Mouse (Mus musculus) brain, embryonic 14.5 days (tissue): ENCODE results near the gene 1700017D01Rik. TPM values are rescaled to one million over a fixed set of nuclear protein-coding genes. Genes with fewer than 3 reads are reported as not detected.
"Not testable (repeated sequence)": the region's sequence is repeated elsewhere in the genome, so short reads cannot be mapped to it uniquely, and the experiment has no call there.

Experiments
- DNase-seq: peaks from one replicate; pipeline ENCODE4 v3.0.0-alpha.2; 2011; ENCODE audit warnings: low read depth
- CTCF ChIP-seq: fragments of 200-500 bp; IDR thresholded peaks from 2 replicates; pipeline ENCODE4 v1.5.1; 2012; ENCODE audit warnings: inconsistent platforms, mild to moderate bottlenecking, moderate library complexity, borderline replicate concordance; ENCODE audit not compliant: insufficient read depth, insufficient read length; ENCODE audit errors: extremely low read depth
- POLR2A ChIP-seq: fragments of 200-500 bp; IDR thresholded peaks from 2 replicates; pipeline ENCODE4 v1.6.1; 2012; ENCODE audit warnings: mild to moderate bottlenecking, inconsistent platforms, borderline replicate concordance; ENCODE audit not compliant: poor library complexity, insufficient read depth, insufficient read length, severe bottlenecking; ENCODE audit errors: extremely low read depth
- polyA plus RNA-seq: library from polyadenylated mRNA; depleted of rRNA; stranded (reverse); fragments of >200 nt; gene quantifications from 2 replicates; pipeline ENCODE4 v1.2.3, GENCODE M21; 2012; rRNA removed

The 1700017D01Rik gene
- not detected in 2 replicates for polyA plus RNA-seq

GRCm38 (mm10) chr19:11130776-11131175 is at the start of gene 1700017D01Rik:
1700017D01Rik (minus strand) TSS chr19:11130876.
- not testable (repeated sequence) for DNase-seq

GRCm38 (mm10) chr19:11177464-11177863 is 46.8 kb upstream of the 1700017D01Rik start:
- TF ChIP-seq CTCF (no peak), POLR2A (no peak)
- peak; percentile 27 for DNase-seq

- no peak for DNase-seq
- TF ChIP-seq POLR2A (no peak), CTCF (peak; percentile 21; the same call in 1 of the 2 replicates)
These were observed 34.5 kb upstream of the 1700017D01Rik start, which contains the start of gene 1700025F22Rik for GRCm38 (mm10) chr19:11165172-11165571. 1700025F22Rik (minus strand) TSS chr19:11165320.

GRCm38 (mm10) chr19:11157890-11158289 is 27.2 kb upstream of the 1700017D01Rik start:
- DNase-seq = not testable (repeated sequence)

DNA sequence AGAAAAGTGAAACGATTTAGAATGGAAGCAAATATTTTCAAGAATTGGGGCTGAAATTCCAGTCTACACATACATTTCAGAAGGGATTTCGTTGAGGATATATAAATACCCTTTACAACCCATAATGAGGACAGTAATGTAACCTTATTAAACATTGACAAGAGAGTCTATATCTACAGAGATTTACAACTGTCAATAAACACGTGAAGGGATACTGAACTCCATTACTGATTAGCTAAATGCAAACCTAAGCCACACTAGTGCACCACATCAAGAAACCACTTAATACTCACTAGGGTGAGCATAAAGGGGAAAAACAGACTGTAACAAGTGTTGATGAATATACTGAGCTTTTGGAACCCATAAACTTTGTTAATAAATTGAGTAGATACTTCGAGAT is 4.7 kb upstream of the 1700017D01Rik start:
- no peak for TF ChIP-seq CTCF
- no peak for TF ChIP-seq POLR2A
- DNase-seq = no peak

DNA sequence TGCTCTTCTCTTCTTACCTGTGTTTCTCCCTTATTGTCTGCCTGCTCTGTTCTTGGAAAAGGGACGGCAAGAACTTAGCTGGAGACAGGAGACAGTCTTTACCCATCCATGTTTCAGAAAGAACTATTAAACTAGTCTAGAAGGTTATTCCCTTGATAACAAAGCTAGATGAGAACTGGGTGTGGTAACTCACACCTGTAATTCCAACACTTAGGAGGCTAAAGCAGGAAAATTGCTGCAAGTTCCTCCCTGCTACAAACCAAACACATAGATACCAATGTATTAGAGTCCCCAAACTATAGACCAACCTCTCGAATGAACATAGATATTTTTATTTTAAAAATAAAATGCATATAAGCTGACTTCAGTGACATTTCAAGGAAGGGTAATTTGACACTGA is 4.2 kb upstream of the 1700017D01Rik start:
- no peak for TF ChIP-seq POLR2A
- DNase-seq = no peak

DNA sequence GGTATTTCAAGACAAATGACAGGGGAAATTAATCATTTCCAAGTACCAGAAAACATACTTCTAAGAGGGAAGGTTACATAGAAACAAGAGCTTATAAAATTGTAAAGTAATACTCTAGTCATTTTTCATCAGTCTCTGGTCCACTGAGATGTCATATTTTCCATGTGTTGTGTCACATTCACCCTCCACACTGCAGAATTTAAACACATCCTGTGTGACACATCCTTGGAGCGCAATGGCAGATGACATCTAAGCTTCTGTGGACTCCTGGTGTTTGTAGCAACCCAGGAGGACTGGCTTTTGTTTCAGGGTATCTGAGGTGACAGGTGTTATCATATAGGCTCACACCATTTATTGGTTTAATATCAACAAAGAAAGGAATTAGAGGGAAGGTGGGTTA is 974 bp downstream of the 1700017D01Rik start:
- TF ChIP-seq CTCF = no peak
- TF ChIP-seq POLR2A = no peak
- no peak for DNase-seq

- DNase-seq = peak; percentile 28
These were observed 9.7 kb downstream of the 1700017D01Rik start for GRCm38 (mm10) chr19:11121016-11121420.

DNA sequence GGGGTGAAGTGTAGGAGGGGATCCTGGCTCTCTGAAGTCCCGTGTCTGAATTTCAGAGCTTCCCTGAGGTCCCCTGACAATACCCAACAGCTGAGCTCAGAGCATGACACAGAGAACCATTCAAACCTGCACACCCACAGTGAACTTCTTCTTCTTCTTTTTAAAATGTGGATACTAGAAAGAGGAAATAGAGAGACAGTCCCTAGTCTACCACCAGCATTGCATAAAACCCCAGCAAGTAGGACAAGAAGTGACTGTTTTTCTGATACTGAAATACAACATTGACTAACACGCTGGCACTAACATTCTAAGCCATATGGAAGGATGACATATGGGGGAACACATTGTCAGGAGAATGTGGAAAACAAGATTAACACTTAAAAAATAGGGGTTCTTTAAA is 11.3 kb downstream of the 1700017D01Rik start:
- peak; percentile 1 for DNase-seq
- TF ChIP-seq POLR2A = no peak

GRCm38 (mm10) chr19:11107746-11108145 is 22.9 kb downstream of the 1700017D01Rik start:
- no peak for TF ChIP-seq CTCF
- no peak for TF ChIP-seq POLR2A

GRCm38 (mm10) chr19:11101880-11102279 is 28.8 kb downstream of the 1700017D01Rik start:
- no peak for DNase-seq

More at GRCm38 (mm10) chr19:11107746-11108145, 22.9 kb downstream of the 1700017D01Rik start:
- no peak for DNase-seq

GRCm38 (mm10) chr19:11098401-11098800 is 32.3 kb downstream of the 1700017D01Rik start:
- TF ChIP-seq POLR2A (no peak), CTCF (no peak)
- no peak for DNase-seq

More at GRCm38 (mm10) chr19:11101880-11102279, 28.8 kb downstream of the 1700017D01Rik start:
- no peak for TF ChIP-seq POLR2A
- TF ChIP-seq CTCF = no peak

GRCm38 (mm10) chr19:11092131-11092530 is 38.5 kb downstream of the 1700017D01Rik start:
- DNase-seq = peak; percentile 1

GRCm38 (mm10) chr19:11080934-11081333 is 49.7 kb downstream of the 1700017D01Rik start, which contains the start of gene Ms4a8a:
Ms4a8a (minus strand) TSS chr19:11081102.
- TF ChIP-seq CTCF (no peak), POLR2A (no peak)

More at GRCm38 (mm10) chr19:11080934-11081333, 49.7 kb downstream of the 1700017D01Rik start, which contains the start of gene Ms4a8a:
- DNase-seq = no peak
